Mouse (Mus musculus) inflammation-experienced regulatory T-cells, adult 6 months (primary cell): Measurements from ENCODE around the gene Adsl. TPM values are rescaled to one million over a fixed set of nuclear protein-coding genes. Genes with fewer than 3 reads are reported as not detected.

ENCODE experiments used
- ATAC-seq: one replicate; pipeline ENCODE4 v1.8.0; 2017
- polyA plus RNA-seq, 3 experiments: library from polyadenylated mRNA; unstranded; fragments of 100-300 nt; shearing (Covaris generic); gene quantifications; one replicate each; pipeline ENCODE4 v1.2.1; 2017

Adsl gene
- polyA plus RNA-seq, 3 experiments from 2014 or later = 104 to 125 (median 125) TPM

DNA sequence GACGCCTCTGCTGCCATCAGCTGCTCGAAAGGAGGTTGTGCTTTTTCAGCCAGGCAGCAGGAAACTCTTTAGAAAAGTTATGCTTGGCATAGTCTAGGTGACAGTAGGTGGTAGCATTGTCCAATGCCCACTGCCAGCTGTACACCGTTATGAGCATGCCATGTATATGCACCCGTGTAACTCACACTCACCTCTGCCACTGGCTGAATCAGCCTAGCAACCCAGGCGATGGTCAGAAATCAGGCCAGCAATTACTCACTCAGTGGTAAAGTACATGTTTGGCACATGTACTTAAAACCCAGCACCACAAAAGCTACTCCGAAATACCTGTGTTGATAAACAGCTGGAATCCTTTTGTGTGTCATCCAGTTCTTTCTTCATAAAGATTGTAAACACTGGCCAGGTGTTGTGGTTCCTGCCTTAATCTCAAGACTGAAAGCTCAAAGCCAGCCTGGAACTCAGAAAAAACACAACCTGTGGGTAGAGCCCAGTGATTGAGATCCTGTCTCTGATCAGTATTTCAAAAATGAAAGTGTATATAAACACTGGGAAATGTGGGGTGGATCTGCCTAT lies 6.7 kb upstream of the Adsl start:
- ATAC-seq = no peak

DNA sequence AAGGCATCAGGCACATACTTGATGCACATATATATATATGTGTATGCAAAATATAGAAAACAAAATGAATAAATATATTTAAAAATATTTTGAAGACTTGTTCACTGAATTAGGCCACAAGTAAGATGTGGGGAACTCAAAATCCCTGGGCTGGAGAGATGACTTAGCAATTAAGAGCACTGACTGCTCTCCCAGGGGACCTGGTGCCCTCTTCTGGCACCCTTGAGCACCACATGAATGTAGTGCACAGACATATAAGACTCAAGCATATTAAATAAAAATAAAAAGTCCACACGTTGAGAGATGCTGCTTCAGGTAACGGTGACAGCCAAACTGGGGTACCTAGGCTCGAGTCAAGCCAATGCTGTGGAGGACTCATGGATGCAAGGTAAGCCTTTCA lies 2.4 kb upstream of the Adsl start:
- ATAC-seq = peak; percentile 30

DNA sequence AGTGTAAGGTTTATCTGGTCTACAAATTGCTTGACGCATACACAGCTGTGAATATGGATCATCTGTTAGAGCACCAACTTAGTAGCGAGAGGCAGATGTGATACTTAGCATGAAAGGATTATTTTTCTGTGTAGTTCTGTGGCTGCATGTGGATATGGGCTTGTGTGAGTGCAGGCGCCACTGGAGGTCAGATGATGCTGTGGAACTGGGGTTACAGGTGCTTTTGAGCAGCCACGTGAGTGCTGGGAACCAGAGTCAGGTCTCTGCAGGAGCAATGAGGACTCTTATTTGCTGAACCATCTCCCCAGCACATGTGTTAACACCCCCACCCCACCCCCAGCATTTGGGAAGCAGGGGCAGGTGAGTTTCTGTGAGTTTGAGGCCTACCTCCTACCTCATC lies 1.1 kb downstream of the Adsl start:
- no peak for ATAC-seq

DNA sequence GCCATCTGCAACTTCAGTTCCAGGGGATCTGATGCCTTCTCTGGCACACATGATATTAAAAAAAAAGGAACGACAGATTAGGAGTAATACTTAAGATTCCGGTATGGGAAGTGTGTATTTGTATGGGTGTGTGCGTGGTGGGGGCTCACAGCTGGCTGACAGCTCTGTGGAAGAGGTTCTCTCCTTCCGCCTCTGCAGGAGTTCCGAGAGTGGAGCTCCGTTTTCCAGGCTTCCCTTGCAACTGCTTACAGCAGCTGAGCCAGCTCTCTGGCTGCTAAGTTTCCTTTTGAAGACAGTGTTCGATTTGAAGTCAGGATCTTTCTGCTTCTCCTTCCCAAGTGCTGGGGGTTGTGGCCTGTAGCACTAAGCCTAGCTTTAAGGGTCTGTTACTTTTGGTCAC lies 1.8 kb downstream of the Adsl start:
- ATAC-seq = no peak

DNA sequence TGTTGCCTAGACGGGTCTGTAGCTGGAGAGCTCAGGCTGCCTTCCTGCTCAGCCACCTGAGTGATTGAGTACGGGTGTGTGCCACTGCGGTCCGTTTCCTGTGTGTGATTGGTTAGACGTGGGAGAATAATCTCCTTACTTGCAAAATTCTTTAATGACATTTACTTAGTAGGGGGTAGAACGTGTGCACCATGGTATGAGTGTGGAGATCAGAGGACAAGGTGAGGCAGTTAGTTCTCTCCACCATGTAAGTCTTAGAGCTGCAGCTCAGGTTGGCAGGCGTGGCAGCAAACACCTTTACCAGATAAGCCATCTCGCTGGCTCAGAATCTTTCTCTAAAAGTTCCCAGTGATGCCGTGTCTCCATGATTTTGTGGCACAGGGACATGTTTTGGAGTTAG lies 5.7 kb downstream of the Adsl start:
- ATAC-seq = no peak

DNA sequence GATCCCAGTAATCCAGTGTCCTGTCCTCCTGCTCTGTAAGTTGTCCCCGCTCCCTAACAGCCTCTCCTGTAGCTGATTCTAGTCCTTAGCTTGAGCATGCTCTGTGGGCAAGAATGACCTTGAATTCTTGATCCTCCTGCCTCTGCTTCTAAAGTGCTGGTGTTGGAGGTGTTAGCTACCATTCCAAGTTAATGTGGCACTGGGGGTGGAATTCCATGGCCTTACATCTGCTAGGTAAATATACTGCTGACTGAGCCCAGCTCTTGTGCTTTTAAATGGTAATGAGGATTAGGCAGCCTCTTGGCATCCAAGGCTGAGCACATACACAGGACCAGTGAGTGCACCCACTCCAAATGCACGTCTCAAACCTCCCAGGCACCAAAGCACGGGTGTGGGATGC lies 6.6 kb downstream of the Adsl start:
- no peak for ATAC-seq

DNA sequence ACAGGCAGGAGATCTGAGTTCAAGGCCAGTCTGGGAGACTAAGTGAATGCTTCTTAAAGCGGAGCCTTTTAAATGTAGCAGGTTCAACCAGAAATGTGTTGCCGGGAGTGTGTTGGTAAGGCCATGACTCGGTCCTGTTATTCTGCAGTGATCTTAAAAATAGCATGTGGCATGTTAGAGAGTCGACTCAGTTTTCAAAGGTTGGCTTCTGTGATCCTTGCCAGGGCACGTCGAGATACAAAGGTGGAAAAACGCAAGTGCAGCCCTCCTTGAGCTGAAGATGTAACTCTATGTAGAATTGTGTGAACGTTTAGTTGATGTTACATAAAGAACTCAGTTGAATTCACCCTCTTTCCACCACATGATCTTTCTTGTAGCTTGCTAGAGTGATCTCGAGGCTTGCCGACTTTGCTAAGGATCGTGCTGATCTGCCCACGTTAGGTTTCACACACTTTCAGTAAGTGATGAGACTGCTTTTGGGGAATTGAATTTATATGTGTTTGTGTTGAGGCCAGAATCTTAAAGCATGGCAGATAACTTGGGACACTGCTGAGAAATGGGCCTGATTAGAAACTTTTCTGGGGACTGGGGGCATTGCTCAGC lies 7.6 kb downstream of the Adsl start:
- no peak for ATAC-seq

DNA sequence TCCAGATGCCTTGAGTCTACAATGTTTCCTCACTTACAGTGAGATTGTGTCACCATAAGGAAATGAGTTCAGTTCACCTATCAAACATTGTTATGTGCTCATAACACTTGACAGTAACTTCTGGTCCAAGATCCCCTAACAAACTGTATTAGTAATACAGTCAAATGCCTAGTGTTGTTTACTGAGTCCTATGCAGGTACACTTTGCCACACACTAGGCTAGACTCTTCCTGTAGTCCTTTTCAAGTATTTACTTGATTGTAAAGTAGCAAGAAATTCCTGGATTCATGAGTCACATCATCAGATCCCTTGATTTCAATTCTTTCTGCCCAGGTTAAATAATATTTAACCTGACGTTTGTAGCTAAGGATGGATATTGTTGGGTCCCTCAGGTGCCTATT lies 21.1 kb downstream of the Adsl start:
- no peak for ATAC-seq

DNA sequence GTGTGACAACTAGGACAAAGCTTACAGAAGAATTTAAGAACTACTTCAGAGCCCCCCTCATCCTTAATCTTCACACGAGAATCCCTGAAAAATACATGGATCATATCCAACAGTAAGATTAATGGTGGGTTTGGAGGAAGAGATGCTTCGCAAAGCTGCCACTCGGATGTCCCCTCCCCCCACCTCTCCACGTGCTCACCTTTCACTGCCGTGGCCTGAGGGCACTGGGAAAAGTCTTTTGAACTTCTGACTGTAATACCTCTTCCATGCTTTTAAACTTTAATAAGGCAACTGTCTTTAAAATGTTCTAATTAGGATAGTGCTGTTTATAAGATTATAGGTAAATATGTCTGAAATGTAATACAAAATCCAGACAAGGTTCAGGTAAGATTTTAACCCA lies 26.0 kb downstream of the Adsl start:
- no peak for ATAC-seq

DNA sequence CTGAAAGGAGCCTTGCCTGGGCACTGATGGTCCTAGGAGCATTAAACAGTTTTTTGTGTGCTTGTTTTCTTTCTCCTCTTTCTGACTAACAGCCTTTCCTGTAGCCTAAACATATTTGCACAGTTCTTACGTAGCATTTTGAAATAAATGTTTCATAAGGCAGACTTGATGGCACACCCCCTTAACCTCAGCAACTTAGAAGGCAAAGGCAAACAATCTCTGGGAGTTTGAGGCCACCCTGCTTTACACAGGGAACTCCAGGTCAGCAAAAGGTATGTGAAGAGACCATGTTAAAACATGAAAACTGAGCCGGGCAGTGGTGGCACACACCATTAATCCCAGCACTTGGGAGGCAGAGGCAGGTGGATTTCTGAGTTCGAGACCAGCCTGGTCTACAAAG lies 27.4 kb downstream of the Adsl start:
- ATAC-seq = no peak

DNA sequence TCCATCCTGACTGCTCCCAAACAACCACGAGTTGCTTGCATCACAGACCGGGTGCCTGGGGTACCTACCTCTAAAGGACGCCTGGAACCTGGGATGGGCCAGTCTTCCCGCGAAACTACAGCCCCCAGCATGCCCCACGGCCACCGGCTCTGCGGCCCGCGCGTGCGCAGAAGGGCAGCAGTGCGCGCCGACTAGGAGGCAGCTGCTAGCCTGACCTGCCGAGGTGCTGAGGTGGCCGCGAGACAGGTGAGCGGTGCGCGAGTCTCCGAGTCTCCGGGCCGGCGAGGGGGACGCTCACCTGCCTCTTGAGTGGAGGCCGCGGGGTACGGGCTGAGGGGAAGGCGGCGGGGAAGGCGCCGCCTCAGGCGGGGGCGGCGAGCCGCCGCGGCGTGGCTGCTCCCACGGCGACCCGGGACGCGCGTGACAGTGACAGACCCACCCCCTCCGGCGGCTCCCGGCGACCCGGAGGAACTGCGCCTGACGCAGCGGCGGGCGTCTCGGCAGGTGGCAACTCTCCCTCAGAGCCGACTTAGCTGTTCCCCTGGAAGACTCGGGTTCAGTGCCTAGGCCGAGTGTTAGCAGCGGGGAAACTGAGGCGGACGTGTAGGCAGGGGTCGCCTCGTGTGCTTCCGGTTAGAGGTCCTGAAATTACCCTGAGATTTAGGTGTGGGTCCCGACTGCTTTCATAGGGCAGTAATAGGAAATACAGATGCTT lies 29.5 kb downstream of the Adsl start, which contains the start of gene Sgsm3:
Gene Sgsm3, plus strand, starts transcription at position 146 of the 715 bp plus-strand sequence.
- ATAC-seq = peak; percentile 80

DNA sequence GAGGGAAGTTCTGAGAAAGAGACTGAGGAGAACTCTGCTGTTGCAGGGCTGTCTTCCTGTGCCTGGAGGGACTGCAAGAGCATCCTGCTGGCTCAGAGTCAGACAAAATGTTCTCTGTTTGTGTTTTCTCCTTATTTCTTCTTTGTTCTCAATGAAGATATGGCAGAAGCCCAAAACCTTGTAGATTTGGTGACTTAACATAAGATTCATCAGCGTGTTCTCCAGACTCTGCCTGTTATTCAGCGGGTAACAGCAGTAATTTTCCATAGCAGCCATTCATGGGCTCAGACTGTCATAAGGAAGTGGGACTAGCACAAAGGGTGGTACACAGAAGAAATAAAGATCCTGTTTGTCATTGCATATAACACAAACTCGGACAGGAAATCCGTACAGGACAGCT lies 31.3 kb downstream of the Adsl start:
- ATAC-seq = no peak

DNA sequence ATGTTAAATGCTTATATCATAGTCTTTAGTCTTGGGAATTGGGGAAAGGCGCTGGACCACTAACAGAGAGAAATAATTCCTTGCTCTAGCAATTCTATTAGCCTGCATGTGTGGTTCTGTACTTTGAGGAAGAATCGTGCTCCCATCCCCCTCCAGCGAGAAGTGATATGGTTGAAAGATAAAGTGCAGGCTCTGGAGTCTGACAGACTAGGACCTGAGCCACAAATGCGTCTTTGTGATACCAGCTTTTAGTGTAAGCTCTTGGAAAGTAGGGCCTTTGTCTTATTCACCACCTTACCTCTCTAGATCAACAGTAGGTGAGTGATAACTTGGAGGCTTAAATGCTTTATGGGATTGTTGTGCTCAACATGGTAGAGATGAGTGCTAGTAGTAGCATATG lies 32.9 kb downstream of the Adsl start:
- no peak for ATAC-seq

DNA sequence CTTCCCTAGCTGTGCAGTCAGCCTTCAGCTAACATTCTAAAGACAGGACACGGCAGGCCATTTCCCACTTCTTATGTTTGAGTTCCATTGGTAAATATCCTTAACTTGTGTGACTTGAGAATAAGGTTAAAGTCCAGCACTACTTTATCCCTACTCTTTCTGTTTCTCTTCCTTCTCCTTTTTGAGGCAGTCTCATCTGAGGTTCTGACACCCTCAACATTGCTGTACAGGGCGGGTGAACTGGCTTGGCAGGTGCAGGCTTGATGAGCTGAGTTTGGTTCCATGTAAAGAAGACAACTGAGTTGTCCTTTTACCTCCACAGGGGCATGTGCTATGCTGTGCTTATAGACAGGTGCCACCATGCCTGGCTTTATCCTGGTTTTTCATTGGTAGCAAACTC lies 35.0 kb downstream of the Adsl start:
- no peak for ATAC-seq

DNA sequence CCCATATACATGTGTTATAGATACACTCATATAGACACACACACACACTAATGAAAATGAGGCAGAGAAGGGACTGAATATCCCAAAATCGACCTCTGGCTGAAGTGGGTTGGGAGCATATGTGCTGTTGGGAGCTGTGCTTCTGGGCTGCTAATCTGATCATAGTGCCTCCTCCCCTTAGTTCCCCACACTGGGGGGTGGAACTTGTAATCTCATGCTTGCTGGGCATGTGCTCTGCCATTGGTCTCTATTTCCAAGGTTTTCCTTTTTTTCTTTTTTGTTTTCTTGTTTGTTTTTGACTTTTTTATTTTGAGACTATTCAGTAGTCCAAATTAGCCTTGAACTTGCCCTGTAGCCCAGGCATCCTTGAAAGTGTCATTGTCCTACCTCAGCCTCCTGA lies 40.0 kb downstream of the Adsl start:
- no peak for ATAC-seq

DNA sequence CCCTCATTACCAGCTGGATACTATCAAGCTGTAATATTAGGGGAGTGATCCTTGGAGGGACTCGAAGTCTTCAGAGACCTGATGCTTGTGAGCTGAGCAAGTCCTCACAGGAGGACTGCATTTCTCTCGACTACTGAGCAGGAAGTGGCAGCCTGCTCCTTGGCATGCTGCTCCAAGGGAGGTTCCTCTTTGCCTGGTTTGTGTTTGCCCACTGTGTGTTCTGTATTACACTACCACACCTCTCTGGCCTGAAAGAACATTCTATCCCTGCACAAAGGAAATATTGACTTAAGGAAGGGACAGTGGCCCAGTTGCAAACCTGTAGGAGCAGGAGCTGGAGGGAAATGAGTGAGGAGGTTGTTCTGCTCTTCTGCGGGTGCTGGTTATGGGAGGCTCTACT lies 41.4 kb downstream of the Adsl start:
- no peak for ATAC-seq

DNA sequence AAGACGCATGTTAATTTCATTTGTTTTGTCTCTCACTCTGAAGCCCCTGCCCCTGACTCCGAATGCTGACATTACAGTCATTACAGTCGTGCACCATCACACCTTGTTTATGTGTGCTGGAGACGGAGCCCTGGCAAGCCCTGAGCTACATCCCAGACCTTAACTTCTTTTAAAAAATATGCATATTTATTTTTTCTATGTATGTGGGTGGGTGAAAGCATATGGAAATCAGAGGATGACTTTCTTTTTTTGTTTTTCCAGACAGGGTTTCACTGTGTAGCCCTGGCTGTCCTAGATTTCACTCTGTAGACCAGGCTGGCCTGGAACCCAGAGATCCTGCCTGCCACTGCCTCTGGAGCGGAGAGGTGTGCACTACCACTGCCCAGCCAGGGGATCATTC lies 46.7 kb downstream of the Adsl start:
- no peak for ATAC-seq

DNA sequence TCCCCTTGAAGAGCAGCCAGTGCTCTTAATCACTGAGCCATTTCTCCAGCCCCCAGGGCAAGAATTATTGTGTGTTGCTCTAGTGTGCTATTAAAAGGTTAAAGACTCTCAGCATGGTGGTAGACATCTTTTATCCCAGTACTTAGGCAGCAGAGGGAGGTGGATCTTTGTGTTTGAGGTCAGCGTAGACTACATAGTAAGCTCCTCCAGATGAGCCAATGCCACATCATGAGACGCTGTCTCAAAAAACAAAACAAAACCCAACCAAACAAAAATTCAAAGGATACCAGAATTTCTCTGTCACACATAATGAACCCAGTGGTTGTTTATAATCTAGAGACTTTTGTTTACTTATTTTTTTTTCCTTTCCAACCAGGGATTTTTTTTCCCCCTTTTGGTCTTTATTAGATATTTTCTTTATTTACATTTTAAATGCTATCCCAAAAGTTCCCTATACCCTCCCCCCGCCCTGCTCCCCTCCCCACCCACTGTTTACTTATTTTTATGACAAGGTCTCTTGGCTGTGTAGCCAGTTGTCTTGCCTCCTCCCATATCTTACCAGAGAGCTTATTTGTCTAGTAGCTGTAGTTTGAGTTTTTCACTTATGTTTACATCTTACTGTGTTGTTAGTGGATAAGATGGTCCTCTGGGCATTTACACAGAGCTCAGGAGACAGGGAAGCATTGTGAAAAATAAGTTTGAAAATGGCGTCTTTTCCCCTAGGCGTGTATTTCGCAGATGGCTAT lies 48.0 kb downstream of the Adsl start:
- no peak for ATAC-seq

DNA sequence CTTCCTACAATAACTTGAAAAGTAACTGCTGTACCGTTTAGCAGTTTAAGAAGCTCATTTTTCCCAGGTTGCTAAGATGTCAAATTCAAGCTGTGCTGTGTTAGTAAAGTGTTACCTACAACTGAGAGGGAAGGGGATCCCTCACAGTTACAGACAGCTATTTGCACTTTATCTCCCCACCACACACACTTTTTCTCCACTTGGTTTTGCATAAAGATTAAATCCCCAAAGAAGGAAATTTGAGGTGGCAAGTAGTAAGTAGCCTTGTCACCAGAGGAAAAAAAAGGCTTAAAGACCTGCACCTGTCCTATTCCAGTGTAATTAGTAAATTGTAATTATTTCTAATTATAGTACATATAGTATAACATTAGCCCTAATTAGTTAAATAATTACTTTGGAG lies 48.8 kb downstream of the Adsl start:
- no peak for ATAC-seq

DNA sequence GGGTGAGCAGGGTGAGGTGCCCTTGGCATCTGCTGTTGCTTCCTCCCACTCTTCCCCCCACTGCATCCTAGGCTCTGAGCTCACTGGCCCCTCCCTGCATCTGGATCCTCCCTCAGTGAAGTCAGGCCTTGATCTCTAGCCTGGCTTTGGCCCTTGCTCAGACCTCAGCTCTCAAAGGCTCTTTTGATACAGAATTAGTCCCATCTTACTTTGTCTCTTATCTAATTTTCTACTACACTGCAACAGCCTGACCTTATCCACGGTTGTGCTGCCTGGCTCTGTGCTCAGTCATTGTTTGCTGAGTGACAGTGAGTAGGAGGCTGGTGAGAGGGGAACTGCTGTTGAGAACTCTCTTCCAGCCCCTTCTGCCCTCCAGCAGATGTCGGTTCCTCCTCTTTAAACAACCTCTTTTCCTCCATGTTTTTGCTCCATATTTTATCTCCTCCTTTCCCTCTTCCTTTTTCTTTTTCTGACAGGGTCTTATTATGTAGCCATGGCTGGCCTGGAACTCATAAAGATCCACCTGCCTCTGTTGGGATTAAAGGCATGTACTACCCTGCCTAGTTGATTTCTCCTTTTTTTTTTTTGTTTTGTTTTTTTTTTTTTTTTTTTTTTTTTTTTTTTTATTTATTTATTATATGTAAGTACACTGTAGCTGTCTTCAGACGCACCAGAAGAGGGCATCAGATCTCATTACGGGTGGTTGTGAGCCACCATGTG lies 52.3 kb downstream of the Adsl start:
- no peak for ATAC-seq

DNA sequence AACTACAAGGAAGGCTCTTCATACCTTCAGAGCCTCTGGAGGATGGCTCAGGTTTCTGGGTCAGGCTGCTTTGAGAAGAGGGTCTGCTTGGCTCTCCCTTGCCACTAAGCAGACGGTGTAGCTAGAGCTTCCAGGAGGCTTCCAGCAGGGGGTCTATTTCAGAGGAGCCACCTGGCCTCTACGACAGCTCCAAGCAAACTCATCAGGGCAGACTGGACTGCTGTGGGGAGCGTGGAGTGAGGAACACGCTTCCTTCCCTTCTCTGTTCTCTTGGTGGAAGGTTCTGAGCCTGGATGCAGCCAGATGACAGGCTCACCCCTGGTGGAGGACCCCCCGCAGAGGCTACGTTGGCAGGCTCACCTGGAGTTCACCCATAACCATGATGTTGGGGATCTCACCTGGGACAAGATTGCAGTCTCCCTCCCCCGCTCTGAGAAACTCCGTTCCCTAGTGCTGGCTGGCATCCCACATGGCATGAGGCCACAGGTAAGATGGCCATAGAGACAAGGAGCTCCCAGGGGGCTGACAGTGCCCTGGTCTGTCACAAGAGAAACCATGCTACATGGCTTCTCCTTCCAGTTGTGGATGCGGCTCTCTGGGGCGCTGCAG lies 57.9 kb downstream of the Adsl start:
- ATAC-seq = no peak

DNA sequence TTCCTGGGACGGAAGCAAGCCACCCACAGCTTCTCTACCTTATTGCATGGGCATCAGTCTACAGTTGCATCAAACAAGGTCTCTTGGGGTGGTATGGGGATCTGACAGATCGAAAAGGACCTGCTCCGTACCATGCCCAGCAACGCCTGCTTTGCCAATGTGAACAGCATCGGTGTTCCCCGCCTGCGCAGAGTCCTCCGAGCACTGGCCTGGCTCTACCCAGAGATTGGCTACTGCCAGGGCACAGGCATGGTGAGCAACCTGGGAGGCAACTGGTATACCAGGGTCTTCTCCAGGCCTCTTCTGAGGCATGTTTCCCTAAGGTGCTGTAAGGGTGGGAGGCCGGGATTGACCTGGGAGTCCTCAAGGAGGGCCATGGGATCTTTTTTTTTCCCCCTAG lies 59.0 kb downstream of the Adsl start:
- no peak for ATAC-seq

DNA sequence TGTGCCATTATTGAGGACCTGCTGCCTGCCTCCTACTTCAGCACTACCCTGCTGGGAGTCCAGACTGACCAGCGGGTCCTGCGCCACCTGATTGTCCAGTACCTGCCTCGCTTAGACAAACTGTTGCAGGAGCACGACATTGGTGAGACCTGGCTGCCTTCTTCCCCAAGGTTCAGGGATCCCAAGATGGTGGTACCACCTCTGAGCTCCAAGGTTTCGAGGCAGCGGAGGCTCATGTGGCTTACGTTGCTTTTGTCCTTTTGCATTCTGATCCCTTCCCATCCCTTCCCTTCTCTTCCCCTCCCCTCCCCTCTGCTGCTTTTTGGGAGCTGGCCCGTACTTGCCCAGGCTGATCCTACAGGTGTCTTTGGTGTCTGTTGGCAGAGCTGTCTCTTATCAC lies 59.6 kb downstream of the Adsl start:
- no peak for ATAC-seq
